Mouse (Mus musculus): ENCODE measurements around the gene AI182371.

GRCm38 (mm10) chr2:35074328-35074727 is 27.0 kb downstream of the AI182371 start:
- TF ChIP-seq CTCF (IDR thresholded peaks at IDR 0.05; ENCODE audit: insufficient read depth, low read depth, low read length) (no peak), POLR2A (IDR thresholded peaks at IDR 0.05; ENCODE audit: insufficient read depth, low read depth, low read length) (no peak)
